Mouse (Mus musculus) lung, postnatal 0 days (tissue): ENCODE data around the gene Arvcf.

Experiments
- CTCF ChIP-seq: IDR thresholded peaks from 2 replicates; pipeline ENCODE4 v1.5.1; 2016; ENCODE audit warnings: antibody characterized with exemption, mild to moderate bottlenecking
- EP300 ChIP-seq: IDR thresholded peaks from 2 replicates; pipeline ENCODE4 v1.6.1; 2016; ENCODE audit warnings: antibody characterized with exemption, mild to moderate bottlenecking, control low read depth

DNA sequence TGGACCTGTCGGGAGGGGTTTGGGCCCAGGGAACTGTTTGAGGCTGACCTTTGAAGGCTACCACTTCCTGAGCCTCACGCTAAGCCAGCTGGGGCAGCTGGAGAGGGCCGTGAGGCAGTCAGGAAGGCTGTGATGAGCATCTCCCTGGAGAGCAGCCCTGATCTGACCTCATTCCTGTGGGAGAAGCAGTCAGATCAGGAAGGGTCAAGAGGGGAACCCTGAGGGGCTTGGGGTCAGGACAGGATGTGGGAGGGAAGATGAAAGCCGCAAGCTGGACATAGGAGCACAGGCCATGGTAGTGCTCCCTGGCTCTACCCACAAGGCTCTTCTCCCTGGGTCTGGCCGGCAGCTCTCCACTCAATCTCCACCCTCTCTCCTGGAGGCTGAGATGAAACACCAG, 105.9 kb downstream of the Arvcf start:
- no peak for TF ChIP-seq CTCF
- no peak for TF ChIP-seq EP300
